Mouse (Mus musculus) intestine, embryonic 15.5 days (tissue): Measurements from ENCODE around the gene Ms4a6c. TPM values are rescaled to one million over a fixed set of nuclear protein-coding genes. Genes with fewer than 3 reads are reported as not detected.
"Not testable (repeated sequence)": the region's sequence is repeated elsewhere in the genome, so short reads cannot be mapped to it uniquely, and the experiment has no call there.

Source experiments
- ATAC-seq: fragments of 200-750 bp; cut with Nextera tagmentation; 2 replicates; pipeline ENCODE4 v1.8.0; 2017; ENCODE audit warnings: moderate TSS enrichment, moderate library complexity
- H3K27ac ChIP-seq: fragments of 300-500 bp; sonication (generic); 2 replicates; pipeline ENCODE4 v1.5.1; 2015; ENCODE audit warnings: mild to moderate bottlenecking, inconsistent platforms
- H3K27me3 ChIP-seq: fragments of 300-500 bp; sonication (generic); replicated peaks from 2 replicates; pipeline ENCODE4 v1.6.1; 2015; ENCODE audit warnings: inconsistent platforms
- H3K36me3 ChIP-seq: fragments of 300-500 bp; sonication (generic); 2 replicates; pipeline ENCODE4 v1.6.1; 2015; ENCODE audit warnings: inconsistent platforms
- H3K4me1 ChIP-seq: fragments of 300-500 bp; sonication (generic); replicated peaks from 2 replicates; pipeline ENCODE4 v1.6.1; 2015; ENCODE audit warnings: inconsistent platforms
- H3K4me2 ChIP-seq: fragments of 300-500 bp; sonication (generic); replicated peaks from 2 replicates; pipeline ENCODE4 v1.6.1; 2015; ENCODE audit warnings: mild to moderate bottlenecking, inconsistent platforms
- H3K4me3 ChIP-seq: fragments of 300-500 bp; sonication (generic); replicated peaks from 2 replicates; pipeline ENCODE4 v1.5.1; 2015; ENCODE audit warnings: inconsistent platforms
- H3K9ac ChIP-seq: fragments of 300-500 bp; sonication (generic); 2 replicates; pipeline ENCODE4 v1.6.1; 2015; ENCODE audit warnings: inconsistent platforms
- H3K9me3 ChIP-seq: fragments of 300-500 bp; sonication (generic); 2 replicates; pipeline ENCODE4 v1.6.1; 2016; ENCODE audit warnings: inconsistent platforms
- WGBS: fragments of 180-500 bp; shearing (Covaris S2); methylation state at CpG from one replicate; pipeline ENCODE4 v1.1.7; 2015; 5-methylcytosine and 5-hydroxymethylcytosine counted together
- polyA plus RNA-seq: library from polyadenylated mRNA; unstranded; fragments of >200 nt; fragmentation: Nextera tagmentation; extraction: Ambion mirVana; gene quantifications from 2 replicates; pipeline ENCODE4 v1.2.1, GENCODE M21; 2015

Gene Ms4a6c
- polyA plus RNA-seq, 1 experiment from 2014 or later: 10.6 TPM

- no peak for ATAC-seq
Observed at GRCm38 (mm10) chr19:11484388-11484787, 15.2 kb downstream of the Ms4a6c start.

GRCm38 (mm10) chr19:11485266-11485665 lies 16.1 kb downstream of the Ms4a6c start:
- WGBS: 86% methylated on average over 3 of the region's 3 CpGs
- ATAC-seq: no peak
- no peaks in the 10 kb centered on the region for H3K27me3 ChIP-seq

More at GRCm38 (mm10) chr19:11484388-11484787, 15.2 kb downstream of the Ms4a6c start:
- no peak overlapping the region for H3K4me2 ChIP-seq
- 65% methylated on average over 3 of the region's 3 CpGs for WGBS
- H3K9me3 ChIP-seq: no peaks in the 10 kb centered on the region
- no peaks in the 10 kb centered on the region for H3K4me1 ChIP-seq
- no peak overlapping the region for H3K9ac ChIP-seq
- no peak overlapping the region for H3K4me3 ChIP-seq
- no peak overlapping the region for H3K27ac ChIP-seq
- H3K36me3 ChIP-seq: no peaks in the 10 kb centered on the region
- H3K27me3 ChIP-seq: no peaks in the 10 kb centered on the region

DNA sequence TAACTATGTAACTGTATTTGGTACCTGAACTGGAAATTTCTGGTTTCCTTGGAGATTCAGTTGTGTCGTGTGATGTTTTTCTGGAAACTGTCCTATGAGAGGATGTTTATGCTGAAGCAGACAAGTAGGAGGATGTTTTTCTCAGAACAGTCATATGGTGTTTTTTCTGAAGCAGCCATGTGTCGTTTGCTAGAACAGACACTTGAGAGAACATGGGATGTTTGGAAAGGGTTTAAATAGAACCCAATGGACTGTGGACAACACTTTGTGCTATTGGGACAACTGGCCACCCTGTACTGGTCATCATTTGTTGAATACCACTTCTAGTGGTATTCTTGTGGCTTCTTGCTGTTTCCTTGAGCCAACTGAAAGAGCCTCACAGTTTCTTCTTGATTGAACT lies 16.6 kb downstream of the Ms4a6c start, which contains the start of gene Gm8369:
Gene Gm8369, plus strand, starts transcription at position 193 of the 400 bp plus-strand sequence.
- Histone ChIP-seq H3K9me3 (no peaks in the 10 kb centered on the region), H3K9ac (no peak within 1 kb of the TSS)
- WGBS: 53% methylated on average over 2 of the region's 2 CpGs

More at GRCm38 (mm10) chr19:11485266-11485665, 16.1 kb downstream of the Ms4a6c start:
- H3K4me1 ChIP-seq: no peaks in the 10 kb centered on the region
- no peak overlapping the region for H3K27ac ChIP-seq
- H3K9ac ChIP-seq: no peak overlapping the region
- no peak overlapping the region for H3K4me2 ChIP-seq
- no peaks in the 10 kb centered on the region for H3K9me3 ChIP-seq
- H3K36me3 ChIP-seq: no peaks in the 10 kb centered on the region
- H3K4me3 ChIP-seq: no peak overlapping the region

DNA sequence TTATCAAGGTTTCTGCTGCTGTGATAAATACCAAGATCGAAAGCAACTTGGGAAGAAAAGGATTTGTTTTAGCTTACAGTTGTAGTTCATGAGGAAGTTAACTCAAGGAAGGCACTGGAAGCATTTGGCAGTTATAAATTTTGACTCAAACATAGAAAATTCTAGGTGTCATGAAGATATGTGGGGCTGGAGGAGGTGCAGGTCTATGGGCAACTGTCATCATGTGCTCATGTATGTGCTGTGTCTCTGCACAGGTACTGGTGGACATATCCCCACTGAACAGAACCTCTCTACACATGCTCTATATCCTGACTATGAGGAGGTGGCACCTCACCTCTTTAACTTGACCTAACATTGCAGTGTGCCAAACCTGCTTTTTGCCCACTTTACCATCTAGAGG lies 17.4 kb downstream of the Ms4a6c start:
- H3K36me3 ChIP-seq: no peaks in the 10 kb centered on the region
- no peak overlapping the region for H3K27ac ChIP-seq
- no peak overlapping the region for H3K4me2 ChIP-seq
- H3K4me3 ChIP-seq: no peak overlapping the region
- no peak for ATAC-seq
- WGBS: 92% methylated on average over 1 of the region's 1 CpGs
- H3K9me3 ChIP-seq: no peaks in the 10 kb centered on the region
- no peaks in the 10 kb centered on the region for H3K4me1 ChIP-seq
- no peak overlapping the region for H3K9ac ChIP-seq
- no peaks in the 10 kb centered on the region for H3K27me3 ChIP-seq

More for the DNA sequence above, 16.6 kb downstream of the Ms4a6c start, which contains the start of gene Gm8369:
- ATAC-seq: no peak
- Histone ChIP-seq H3K4me2 (no peak within 1 kb of the TSS), H3K27me3 (no peaks in the 10 kb centered on the region), H3K4me3 (no peak within 1 kb of the TSS), H3K27ac (no peak within 1 kb of the TSS), H3K36me3 (no peaks in the 10 kb centered on the region), H3K4me1 (no peaks in the 10 kb centered on the region)

GRCm38 (mm10) chr19:11491406-11492189 lies 22.4 kb downstream of the Ms4a6c start:
- no peaks in the 10 kb centered on the region for H3K9me3 ChIP-seq
- H3K4me2 ChIP-seq: no peak overlapping the region
- H3K4me3 ChIP-seq: no peak overlapping the region
- no peak for ATAC-seq
- no peak overlapping the region for H3K9ac ChIP-seq
- H3K27me3 ChIP-seq: no peaks in the 10 kb centered on the region
- WGBS: 70% methylated on average over 4 of the region's 4 CpGs
- H3K4me1 ChIP-seq: no peaks in the 10 kb centered on the region
- no peaks in the 10 kb centered on the region for H3K36me3 ChIP-seq
- no peak overlapping the region for H3K27ac ChIP-seq

DNA sequence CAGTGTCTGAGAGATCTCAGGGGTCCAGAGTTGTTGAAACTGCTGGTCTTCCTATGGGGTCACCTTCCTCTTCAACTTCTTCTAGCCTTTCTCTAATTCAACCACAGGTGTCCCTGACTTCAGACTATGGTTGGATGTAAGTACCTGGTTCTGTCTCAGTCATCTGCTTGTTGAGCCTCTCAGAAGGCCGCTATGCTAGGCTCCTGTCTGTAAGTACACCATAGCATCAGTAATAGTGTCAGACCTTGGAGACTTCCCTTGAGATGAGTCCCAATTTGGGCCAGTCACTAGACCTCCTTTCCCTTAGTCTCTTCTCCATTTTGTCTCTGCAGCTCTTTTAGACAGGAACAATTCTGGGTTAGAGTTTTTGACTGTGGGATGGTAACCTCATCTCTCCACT lies 23.5 kb downstream of the Ms4a6c start:
- Histone ChIP-seq H3K27ac (no peak overlapping the region), H3K9ac (no peak overlapping the region), H3K36me3 (no peaks in the 10 kb centered on the region), H3K27me3 (no peaks in the 10 kb centered on the region), H3K4me3 (no peak overlapping the region), H3K4me1 (no peaks in the 10 kb centered on the region), H3K4me2 (no peak overlapping the region), H3K9me3 (no peaks in the 10 kb centered on the region)
- WGBS: 80% methylated on average over 1 of the region's 1 CpGs
- no peak for ATAC-seq

DNA sequence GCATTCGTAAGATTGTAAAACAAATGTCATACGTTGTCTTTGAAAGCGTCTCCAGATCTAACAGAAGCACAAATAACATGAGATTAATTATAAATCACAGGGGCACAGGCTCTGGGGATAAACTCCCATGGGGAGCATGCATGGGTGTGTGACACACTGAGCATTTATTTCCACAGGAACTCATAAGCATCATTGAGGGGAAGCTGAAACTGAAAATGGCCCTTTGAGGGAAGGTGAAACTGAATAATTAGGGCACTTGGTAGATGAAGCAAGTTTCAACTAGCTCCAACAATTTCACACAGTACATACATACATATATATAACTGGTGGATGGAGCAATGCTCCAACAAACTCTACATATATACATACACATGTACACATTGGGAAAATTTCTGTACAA lies 25.4 kb downstream of the Ms4a6c start:
- WGBS: 64% methylated on average over 3 of the region's 3 CpGs
- no peak overlapping the region for H3K27ac ChIP-seq
- H3K9ac ChIP-seq: no peak overlapping the region
- H3K9me3 ChIP-seq: no peaks in the 10 kb centered on the region
- ATAC-seq: no peak
- H3K4me2 ChIP-seq: no peak overlapping the region
- H3K27me3 ChIP-seq: no peaks in the 10 kb centered on the region
- no peaks in the 10 kb centered on the region for H3K36me3 ChIP-seq
- H3K4me3 ChIP-seq: no peak overlapping the region
- no peaks in the 10 kb centered on the region for H3K4me1 ChIP-seq

- no peak for ATAC-seq
- Histone ChIP-seq H3K36me3 (no peaks in the 10 kb centered on the region), H3K27me3 (no peaks in the 10 kb centered on the region), H3K4me2 (no peak overlapping the region), H3K4me3 (no peak overlapping the region), H3K27ac (no peak overlapping the region), H3K9me3 (no peaks in the 10 kb centered on the region), H3K4me1 (no peaks in the 10 kb centered on the region), H3K9ac (no peak overlapping the region)
- 83% methylated on average over 6 of the region's 6 CpGs for WGBS
Observed at GRCm38 (mm10) chr19:11496361-11496760, 27.2 kb downstream of the Ms4a6c start.

GRCm38 (mm10) chr19:11497300-11497699 lies 28.1 kb downstream of the Ms4a6c start:
- not testable (repeated sequence) for H3K9ac ChIP-seq, H3K4me1 ChIP-seq, H3K4me3 ChIP-seq, H3K9me3 ChIP-seq, ATAC-seq, H3K36me3 ChIP-seq, H3K4me2 ChIP-seq, H3K27me3 ChIP-seq, H3K27ac ChIP-seq
- 64% methylated on average over 1 of the region's 1 CpGs for WGBS

DNA sequence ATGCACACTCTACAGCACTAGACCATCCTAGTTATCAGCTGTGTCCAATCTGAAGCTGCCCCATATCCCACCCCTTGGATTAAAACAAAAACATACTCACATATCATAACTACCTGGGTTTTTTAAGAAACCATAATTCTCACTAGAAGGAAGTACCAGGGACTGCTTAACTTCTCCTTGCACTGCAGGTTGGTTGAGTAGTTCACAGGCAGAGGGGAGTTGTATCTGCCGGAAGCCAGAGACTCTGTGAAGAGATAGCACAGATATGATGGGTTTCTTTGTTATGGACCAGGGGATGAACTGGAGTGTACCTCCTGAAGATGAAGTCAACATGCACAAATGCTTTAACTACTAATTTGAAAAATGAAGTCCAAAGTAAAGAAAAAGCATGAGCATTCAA lies 31.6 kb downstream of the Ms4a6c start:
- Histone ChIP-seq H3K36me3 (no peaks in the 10 kb centered on the region), H3K27me3 (no peaks in the 10 kb centered on the region)
- WGBS: 92% methylated on average over 1 of the region's 1 CpGs

DNA sequence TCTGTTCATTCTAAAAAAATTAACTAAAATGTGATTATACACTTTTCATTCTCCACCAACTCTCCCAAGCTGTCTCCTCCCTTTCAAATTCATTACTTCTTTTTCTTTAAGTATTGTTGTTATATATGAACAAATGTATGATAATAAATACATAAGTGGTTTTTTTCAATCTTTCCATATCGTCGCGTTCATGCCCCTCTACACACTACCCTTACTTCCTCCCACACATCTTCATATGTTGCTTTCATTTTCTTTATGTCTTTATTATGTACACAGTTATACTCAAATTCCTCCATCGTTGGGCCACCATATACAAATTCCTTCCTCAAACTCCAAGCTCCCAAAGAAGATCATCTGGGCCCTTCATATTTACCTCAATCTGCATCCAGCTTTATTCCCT lies 32.2 kb downstream of the Ms4a6c start:
- no peak overlapping the region for H3K4me3 ChIP-seq
- no peaks in the 10 kb centered on the region for H3K9me3 ChIP-seq
- H3K27me3 ChIP-seq: no peaks in the 10 kb centered on the region
- no peak overlapping the region for H3K27ac ChIP-seq
- 83% methylated on average over 4 of the region's 4 CpGs for WGBS
- no peaks in the 10 kb centered on the region for H3K4me1 ChIP-seq
- H3K4me2 ChIP-seq: no peak overlapping the region
- no peaks in the 10 kb centered on the region for H3K36me3 ChIP-seq
- ATAC-seq: no peak
- H3K9ac ChIP-seq: no peak overlapping the region

More for the DNA sequence above, 31.6 kb downstream of the Ms4a6c start:
- no peak overlapping the region for H3K4me2 ChIP-seq
- no peak overlapping the region for H3K27ac ChIP-seq
- H3K4me3 ChIP-seq: no peak overlapping the region
- H3K9ac ChIP-seq: no peak overlapping the region
- no peaks in the 10 kb centered on the region for H3K4me1 ChIP-seq
- no peaks in the 10 kb centered on the region for H3K9me3 ChIP-seq
- ATAC-seq: no peak

DNA sequence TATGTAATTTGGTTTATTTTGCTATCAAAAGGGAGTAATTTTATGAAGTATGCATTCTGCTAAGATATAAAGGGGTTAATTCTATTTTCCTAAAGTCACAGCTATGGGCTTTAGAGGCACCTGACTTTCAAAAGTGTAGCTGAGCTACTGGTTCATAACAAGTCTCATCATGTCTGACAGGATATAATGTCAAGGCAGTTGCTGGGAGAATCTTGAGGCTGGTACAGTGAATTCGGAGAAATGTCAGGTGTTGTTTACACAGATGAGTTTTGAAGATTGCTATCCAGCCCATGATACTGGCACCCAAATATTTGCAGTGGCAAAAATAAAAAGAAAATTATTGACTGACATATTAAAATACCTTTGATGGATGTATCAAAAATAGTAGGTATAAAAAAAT lies 35.7 kb downstream of the Ms4a6c start:
- no peak overlapping the region for H3K4me2 ChIP-seq
- H3K27ac ChIP-seq: no peak overlapping the region
- ATAC-seq: no peak
- no peak overlapping the region for H3K9ac ChIP-seq
- no peaks in the 10 kb centered on the region for H3K27me3 ChIP-seq
- H3K36me3 ChIP-seq: no peaks in the 10 kb centered on the region
- no peak overlapping the region for H3K4me3 ChIP-seq
- WGBS: 75% methylated on average over 1 of the region's 1 CpGs
- no peaks in the 10 kb centered on the region for H3K9me3 ChIP-seq
- no peaks in the 10 kb centered on the region for H3K4me1 ChIP-seq

DNA sequence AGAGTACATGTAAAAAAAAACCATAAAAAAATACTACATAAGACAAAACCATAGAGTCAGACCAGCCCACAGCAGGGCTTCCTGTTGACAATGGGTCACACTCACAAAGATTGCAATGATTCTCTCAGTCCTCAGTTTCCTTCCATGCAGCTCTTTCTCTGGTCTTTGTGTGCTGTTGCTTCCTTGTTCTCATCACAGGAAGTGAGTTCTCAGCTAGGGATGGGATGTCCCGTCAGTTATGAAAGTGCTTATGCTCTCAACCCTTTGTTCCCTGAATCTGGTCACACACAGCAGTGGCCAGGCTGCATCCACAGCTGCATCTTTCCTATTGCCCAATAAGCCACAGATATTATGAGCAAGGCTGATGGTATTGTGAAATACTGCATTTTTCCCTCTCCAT lies 44.3 kb downstream of the Ms4a6c start:
- 55% methylated on average over 1 of the region's 1 CpGs for WGBS
- ATAC-seq: no peak

More for the DNA sequence above, 44.3 kb downstream of the Ms4a6c start:
- no peaks in the 10 kb centered on the region for H3K27me3 ChIP-seq
- H3K9ac ChIP-seq: no peak overlapping the region
- no peak overlapping the region for H3K27ac ChIP-seq
- no peaks in the 10 kb centered on the region; the same call in 1 of the 2 replicates for H3K4me1 ChIP-seq
- no peaks in the 10 kb centered on the region for H3K36me3 ChIP-seq
- H3K4me2 ChIP-seq: no peak overlapping the region
- no peak overlapping the region for H3K4me3 ChIP-seq
- H3K9me3 ChIP-seq: no peaks in the 10 kb centered on the region
